ENCODE assay signal across 10 mouse cellular contexts in the genomic region with DNA sequence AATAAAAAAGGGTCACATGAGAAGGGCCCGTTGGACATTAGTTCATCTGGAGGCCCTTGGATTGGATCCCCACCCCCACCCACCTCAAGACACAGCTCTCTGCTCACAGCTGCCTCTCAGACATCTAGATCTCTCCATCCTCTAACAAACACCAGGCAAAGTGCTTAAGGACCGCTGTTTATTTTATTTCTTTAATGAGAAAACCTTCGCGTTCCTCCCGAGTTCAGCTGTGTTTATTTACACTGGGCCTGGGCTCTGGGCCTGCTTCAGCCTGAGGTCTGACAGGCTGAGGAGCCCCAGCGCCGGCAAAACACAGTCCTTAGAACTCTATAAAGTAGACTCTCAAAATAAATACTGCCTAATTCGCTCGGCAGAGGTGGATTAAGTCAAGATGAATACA.
DNase-seq lines count a peak whose midpoint lies in the region; ATAC-seq and TF ChIP-seq lines count a peak whose summit lies in the region.
"Had no signal": no experiment of that assay in that cellular context is flagged by ENCODE, and none has a peak within 500 bp of the region (broad histone marks: within the 10 kb centered on the region; RNA-seq: fewer than 3 reads in every experiment).

No protein-coding gene starts in this region.

- peak; percentile 27 for DNase-seq in gastrocnemius, postnatal 14 days
- no peak for DNase-seq in gastrocnemius, postnatal 25 days
- no peak for DNase-seq in neural tube, embryonic 10.5 days (ENCODE audit: extremely low spot score, low spot score)
- DNase-seq in hindbrain, postnatal 0 days (ENCODE audit: low spot score) = peak; percentile 10
- no peak for DNase-seq in left cerebral cortex, adult 8-10 months (ENCODE audit: low spot score in 2 of 2)
- DNase-seq in adrenal gland, postnatal 4 days (ENCODE audit: low spot score in 2 of 2) = no peak
- DNase-seq: layer of hippocampus, adult 9-11 months; thymus, adult 2 months had no signal

- H3K4me1 ChIP-seq in neural tube, embryonic 13.5 days (replicated peaks) = peaks cover 31% of the 10 kb centered on the region
- peaks cover 5% of the 10 kb centered on the region; the same call in 1 of the 2 replicates for H3K4me1 ChIP-seq in hindbrain, postnatal 0 days (ENCODE audit: insufficient read depth, low read length)
- peaks cover 12% of the 10 kb centered on the region for H3K4me1 ChIP-seq in stomach, embryonic 16.5 days (ENCODE audit: control insufficient read depth, insufficient read depth, low read length)

- no peak for ATAC-seq in neural tube, embryonic 13.5 days (ENCODE audit: low read depth)
- ATAC-seq in hindbrain, postnatal 0 days = no peak
- 0 out of 2 replicates have a peak, but pooled peaks have one; percentile 45 for ATAC-seq in stomach, embryonic 16.5 days (ENCODE audit: insufficient read depth, low FRiP score)

- H3K4me3 ChIP-seq in neural tube, embryonic 13.5 days = no peak overlapping the region
- no peak overlapping the region for H3K4me3 ChIP-seq in hindbrain, postnatal 0 days (ENCODE audit: low read length)
- H3K4me3 ChIP-seq in stomach, embryonic 16.5 days (replicated peaks; ENCODE audit: low read length) = no peak overlapping the region

- WGBS in neural tube, embryonic 13.5 days = 18% methylated on average over 9 of the region's 9 CpGs
- WGBS in hindbrain, postnatal 0 days = 23% methylated on average over 9 of the region's 9 CpGs
- WGBS in stomach, embryonic 16.5 days = 12% methylated on average over 9 of the region's 9 CpGs

- intact Hi-C loops in gastrocnemius, postnatal 14 days (cut with DNase I; ENCODE audit: low total_unique reads) = no loop called here

- peak overlapping the region; percentile 31; the same call in 1 of the 2 replicates for H3K9ac ChIP-seq in neural tube, embryonic 13.5 days
- no peak overlapping the region for H3K9ac ChIP-seq in hindbrain, postnatal 0 days (replicated peaks; ENCODE audit: low read length)
- H3K9ac ChIP-seq in stomach, embryonic 16.5 days (ENCODE audit: low read length) = no peak overlapping the region

- H3K36me3 ChIP-seq in neural tube, embryonic 13.5 days = no peaks in the 10 kb centered on the region
- H3K36me3 ChIP-seq in hindbrain, postnatal 0 days (ENCODE audit: insufficient read depth, low read length) = no peaks in the 10 kb centered on the region
- H3K36me3 ChIP-seq in stomach, embryonic 16.5 days (ENCODE audit: control insufficient read depth, insufficient read depth, low read length) = no peaks in the 10 kb centered on the region

- TF ChIP-seq CTCF in hindbrain, postnatal 0 days (IDR thresholded peaks at IDR 0.05; ENCODE audit: low read depth) = no peak

- peaks cover 5% of the 10 kb centered on the region for H3K27me3 ChIP-seq in neural tube, embryonic 13.5 days
- no peaks in the 10 kb centered on the region for H3K27me3 ChIP-seq in hindbrain, postnatal 0 days (ENCODE audit: insufficient read depth, low read length)
- H3K27me3 ChIP-seq in stomach, embryonic 16.5 days (ENCODE audit: control insufficient read depth, insufficient read depth, low read length) = no peaks in the 10 kb centered on the region; the same call in 1 of the 2 replicates

- no peak overlapping the region for H3K4me2 ChIP-seq in neural tube, embryonic 13.5 days
- H3K4me2 ChIP-seq in hindbrain, postnatal 0 days (ENCODE audit: low read depth, low read length) = no peak overlapping the region
- no peak overlapping the region for H3K4me2 ChIP-seq in stomach, embryonic 16.5 days (ENCODE audit: low read depth, low read length)

- peak overlapping the region; percentile 61 for H3K27ac ChIP-seq in neural tube, embryonic 13.5 days (replicated peaks)
- no peak overlapping the region for H3K27ac ChIP-seq in hindbrain, postnatal 0 days
- H3K27ac ChIP-seq in stomach, embryonic 16.5 days (ENCODE audit: low read length) = peak overlapping the region; percentile 33; the same call in 1 of the 2 replicates

- no peaks in the 10 kb centered on the region for H3K9me3 ChIP-seq in neural tube, embryonic 13.5 days
- H3K9me3 ChIP-seq in hindbrain, postnatal 0 days (ENCODE audit: low read length) = no peaks in the 10 kb centered on the region
- H3K9me3 ChIP-seq in stomach, embryonic 16.5 days (replicated peaks; ENCODE audit: control insufficient read depth, low read length) = no peaks in the 10 kb centered on the region

Comparison
In these comparisons a context has a peak if more than half of its experiments do, and no peak if none do; other contexts are left out.
1. DNase-seq: peak in gastrocnemius, postnatal 14 days (single experiment) and hindbrain, postnatal 0 days (single experiment); none in gastrocnemius, postnatal 25 days (single experiment), neural tube, embryonic 10.5 days (single experiment), left cerebral cortex, adult 8-10 months (0 of 2) and adrenal gland, postnatal 4 days (0 of 2).